Mouse (Mus musculus) midbrain, embryonic 14.5 days (tissue): ENCODE measurements around the gene Pms1. TPM values are rescaled to one million over a fixed set of nuclear protein-coding genes. Genes with fewer than 3 reads are reported as not detected.

Experiments used
- ATAC-seq: fragments of 200-750 bp; cut with Nextera tagmentation; 2 replicates; pipeline ENCODE4 v1.8.0; 2017; ENCODE audit warnings: moderate number of reproducible peaks, moderate library complexity; ENCODE audit not compliant: low FRiP score, low TSS enrichment
- DNase-seq: peaks from one replicate; pipeline ENCODE4 v3.0.0-alpha.2; 2015
- H3K27ac ChIP-seq: fragments of 300-500 bp; sonication (generic); replicated peaks from 2 replicates; pipeline ENCODE4 v1.5.1; 2014; ENCODE audit warnings: mild to moderate bottlenecking, low read depth, low read length, moderate library complexity
- H3K27me3 ChIP-seq: fragments of 300-500 bp; sonication (generic); 2 replicates; pipeline ENCODE4 v1.6.1; 2014; ENCODE audit warnings: low read length, control low read depth, mixed read lengths; ENCODE audit not compliant: control insufficient read depth, insufficient read depth
- H3K36me3 ChIP-seq: fragments of 300-500 bp; sonication (generic); 2 replicates; pipeline ENCODE4 v1.6.1; 2014; ENCODE audit warnings: low read length, control low read depth; ENCODE audit not compliant: control insufficient read depth, insufficient read depth
- H3K4me1 ChIP-seq: fragments of 300-500 bp; sonication (generic); 2 replicates; pipeline ENCODE4 v1.6.1; 2014; ENCODE audit warnings: mild to moderate bottlenecking, antibody characterized with exemption, low read length, control low read depth; ENCODE audit not compliant: control insufficient read depth, insufficient read depth
- H3K4me2 ChIP-seq: fragments of 300-500 bp; sonication (generic); 2 replicates; pipeline ENCODE4 v1.6.1; 2014; ENCODE audit warnings: mild to moderate bottlenecking, low read length, moderate library complexity
- H3K4me3 ChIP-seq: fragments of 300-500 bp; sonication (generic); replicated peaks from 2 replicates; pipeline ENCODE4 v1.5.1; 2014; ENCODE audit warnings: low read depth, low read length
- H3K9ac ChIP-seq: fragments of 300-500 bp; sonication (generic); replicated peaks from 2 replicates; pipeline ENCODE4 v1.6.1; 2014; ENCODE audit warnings: mild to moderate bottlenecking, low read length, moderate library complexity
- H3K9me3 ChIP-seq: fragments of 300-500 bp; sonication (generic); 2 replicates; pipeline ENCODE4 v1.6.1; 2016; ENCODE audit warnings: low read length, control low read depth, mixed read lengths; ENCODE audit not compliant: control insufficient read depth
- WGBS: fragments of 180-500 bp; shearing (Covaris S2); extraction: QIAGEN DNeasy Blood & Tissue Kit; methylation state at CpG from one replicate; pipeline ENCODE4 v1.1.7; 2014; 5-methylcytosine and 5-hydroxymethylcytosine counted together
- polyA plus RNA-seq: library from polyadenylated mRNA; unstranded; fragments of >200 nt; fragmentation: Nextera tagmentation; extraction: Ambion mirVana; gene quantifications from 2 replicates; pipeline ENCODE4 v1.2.1, GENCODE M21; 2014

The Pms1 gene
- polyA plus RNA-seq, 1 experiment from 2014 or later, result 10.8 TPM

DNA sequence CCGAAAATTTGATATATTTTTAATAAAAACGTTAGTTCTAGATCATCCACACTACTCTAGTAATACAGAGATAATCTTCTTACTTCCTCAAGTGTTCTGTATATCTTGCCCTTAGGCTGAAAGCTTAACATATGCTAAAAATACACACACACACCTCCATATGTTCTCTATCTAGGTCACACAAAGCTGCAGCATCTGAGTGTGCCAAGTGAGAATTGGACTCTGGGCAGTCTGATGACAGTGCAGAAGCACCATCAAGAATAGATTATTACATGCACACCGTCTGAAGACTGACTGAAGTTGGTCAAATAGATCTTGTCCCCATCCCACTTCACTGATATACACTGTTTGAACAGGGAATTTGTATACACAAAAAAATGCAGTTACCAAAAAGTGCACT is 71.2 kb downstream of the Pms1 start:
- no peak overlapping the region for H3K4me3 ChIP-seq
- H3K9ac ChIP-seq, result no peak overlapping the region
- no peak overlapping the region for H3K27ac ChIP-seq
- H3K9me3 ChIP-seq, result no peaks in the 10 kb centered on the region
- no peak overlapping the region for H3K4me2 ChIP-seq
- WGBS, result 79% methylated on average over 3 of the region's 3 CpGs
- no peaks in the 10 kb centered on the region for H3K36me3 ChIP-seq
- no peaks in the 10 kb centered on the region for H3K4me1 ChIP-seq
- ATAC-seq, result 0 out of 2 replicates have a peak, but pooled peaks have one; percentile 31
- H3K27me3 ChIP-seq, result no peaks in the 10 kb centered on the region
- peak; percentile 5 for DNase-seq

DNA sequence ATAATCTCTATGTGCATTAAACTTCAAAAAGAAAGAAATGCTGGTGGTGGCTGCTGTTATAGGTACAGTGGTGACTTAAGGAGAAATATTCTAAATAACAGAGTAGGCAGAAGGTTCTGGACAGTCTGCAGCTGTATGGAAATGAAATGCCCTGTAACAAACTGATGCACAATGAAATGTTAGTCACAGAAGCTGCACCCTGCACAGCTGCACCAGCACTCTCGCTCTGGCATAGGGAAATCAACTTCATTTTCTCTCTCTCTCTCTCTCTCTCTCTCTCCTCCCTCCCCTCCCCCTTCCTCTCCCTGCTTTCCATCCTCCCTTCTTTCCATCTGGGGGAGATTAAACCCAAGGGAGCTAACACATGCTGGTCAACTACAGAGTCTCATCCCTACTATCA is 72.0 kb downstream of the Pms1 start:
- Histone ChIP-seq H3K4me1 (no peaks in the 10 kb centered on the region), H3K36me3 (no peaks in the 10 kb centered on the region), H3K4me3 (no peak overlapping the region), H3K9ac (no peak overlapping the region), H3K27me3 (no peaks in the 10 kb centered on the region), H3K4me2 (no peak overlapping the region), H3K9me3 (no peaks in the 10 kb centered on the region), H3K27ac (no peak overlapping the region)
- ATAC-seq (no peak), DNase-seq (no peak)
- 38% methylated on average over 1 of the region's 1 CpGs for WGBS

DNA sequence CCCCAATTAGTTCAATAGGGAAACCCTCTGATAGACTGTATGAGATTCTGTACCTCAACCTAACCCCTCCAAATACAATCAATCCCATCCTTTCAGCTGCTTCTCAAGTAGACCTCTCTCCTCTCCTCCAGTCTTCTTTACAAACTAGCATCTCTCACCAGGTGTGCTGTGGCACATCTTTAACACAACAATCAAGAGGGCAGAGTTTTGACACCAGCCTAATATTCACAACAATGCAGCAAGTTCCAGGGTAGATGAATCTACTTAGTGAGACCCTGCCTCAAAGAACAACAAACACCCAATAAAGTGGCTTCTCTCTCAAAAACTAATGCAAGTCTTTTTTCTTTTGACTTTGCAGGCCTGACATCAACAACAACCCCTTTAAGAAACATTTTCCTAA is 86.7 kb downstream of the Pms1 start:
- Histone ChIP-seq H3K36me3 (no peaks in the 10 kb centered on the region), H3K4me1 (no peaks in the 10 kb centered on the region), H3K4me3 (no peak overlapping the region), H3K9me3 (no peaks in the 10 kb centered on the region), H3K27ac (no peak overlapping the region), H3K9ac (no peak overlapping the region), H3K4me2 (no peak overlapping the region), H3K27me3 (no peaks in the 10 kb centered on the region)
- no peak for DNase-seq
- no peak for ATAC-seq

DNA sequence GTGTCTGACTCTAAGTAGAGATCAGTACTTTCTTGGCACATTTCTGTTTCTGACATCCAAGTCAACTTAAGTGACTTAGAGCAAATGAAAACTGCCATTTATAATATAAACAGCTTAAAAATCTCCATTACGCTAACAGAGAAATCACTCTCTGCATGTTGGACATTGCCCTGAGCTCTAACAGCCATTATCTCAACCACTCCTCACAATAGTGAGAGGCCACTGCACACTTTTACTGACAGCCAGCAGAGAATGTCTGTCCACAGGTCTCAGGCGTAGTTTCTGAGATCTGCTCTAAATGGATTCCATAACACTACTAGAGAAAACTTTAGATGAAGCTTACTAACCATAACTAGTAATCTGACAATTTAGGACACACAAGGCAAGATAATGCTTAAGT is 92.9 kb downstream of the Pms1 start:
- WGBS, result 99% methylated on average over 2 of the region's 2 CpGs
- Histone ChIP-seq H3K4me2 (no peak overlapping the region), H3K36me3 (no peaks in the 10 kb centered on the region), H3K4me3 (no peak overlapping the region), H3K4me1 (no peaks in the 10 kb centered on the region), H3K27me3 (no peaks in the 10 kb centered on the region), H3K9me3 (no peaks in the 10 kb centered on the region), H3K27ac (no peak overlapping the region), H3K9ac (no peak overlapping the region)
- DNase-seq, result no peak
- ATAC-seq, result no peak

DNA sequence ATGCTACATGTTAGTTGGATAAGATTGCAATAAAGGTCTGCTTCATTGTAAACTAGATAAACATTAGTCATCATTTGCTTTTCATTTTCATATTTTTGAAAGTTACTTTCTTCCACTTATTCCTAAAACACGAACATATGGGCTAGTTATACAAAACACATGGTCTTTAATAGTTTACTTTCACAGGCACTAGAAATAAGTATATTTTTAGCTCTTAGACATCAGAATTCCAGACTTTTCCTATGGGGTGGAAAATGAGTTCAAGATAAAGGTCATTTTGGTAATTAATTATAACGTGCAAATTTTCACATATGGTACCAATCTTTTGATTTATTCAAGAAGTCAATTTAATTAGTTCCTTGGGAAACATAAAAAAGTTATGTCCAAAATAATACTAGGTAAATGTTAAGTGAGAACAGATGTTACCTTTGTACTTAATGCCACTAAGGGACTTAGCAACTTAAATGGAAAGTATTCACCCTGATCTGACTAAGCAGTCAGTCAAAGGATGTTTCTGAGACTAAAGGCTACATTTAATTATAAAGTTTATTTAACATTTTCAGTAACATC is 95.1 kb downstream of the Pms1 start:
- H3K27ac ChIP-seq, result no peak overlapping the region
- H3K27me3 ChIP-seq, result no peaks in the 10 kb centered on the region
- H3K9me3 ChIP-seq, result no peaks in the 10 kb centered on the region
- H3K9ac ChIP-seq, result no peak overlapping the region
- H3K4me2 ChIP-seq, result no peak overlapping the region
- no peaks in the 10 kb centered on the region for H3K4me1 ChIP-seq
- H3K4me3 ChIP-seq, result no peak overlapping the region
- WGBS, result 92% methylated on average over 2 of the region's 2 CpGs
- no peak for ATAC-seq
- no peaks in the 10 kb centered on the region for H3K36me3 ChIP-seq
- DNase-seq, result no peak

DNA sequence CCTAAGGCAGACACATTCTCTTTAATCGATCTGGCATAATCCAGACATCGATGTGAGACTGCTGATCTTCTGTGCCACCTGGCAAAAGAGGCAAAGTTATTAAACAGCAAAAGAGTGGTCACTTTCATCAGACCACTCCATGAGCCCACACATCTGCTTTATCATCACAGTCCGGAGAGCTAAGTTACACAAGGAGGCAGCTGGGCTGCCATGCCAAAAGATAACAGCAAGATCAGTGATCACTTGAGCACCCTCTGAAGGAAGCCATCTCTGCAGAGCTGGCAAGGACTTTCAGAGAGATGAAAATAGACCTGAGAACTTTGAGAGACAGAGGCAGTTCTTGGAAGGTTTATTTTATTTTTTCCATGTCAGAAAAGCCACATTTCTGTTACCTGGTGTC is 102.3 kb downstream of the Pms1 start:
- no peaks in the 10 kb centered on the region for H3K27me3 ChIP-seq
- ATAC-seq, result no peak
- H3K36me3 ChIP-seq, result no peaks in the 10 kb centered on the region
- no peak overlapping the region for H3K4me3 ChIP-seq
- H3K27ac ChIP-seq, result no peak overlapping the region
- H3K4me1 ChIP-seq, result no peaks in the 10 kb centered on the region
- H3K4me2 ChIP-seq, result no peak overlapping the region
- no peak overlapping the region for H3K9ac ChIP-seq
- DNase-seq, result no peak
- H3K9me3 ChIP-seq, result no peaks in the 10 kb centered on the region
- 91% methylated on average over 3 of the region's 3 CpGs for WGBS

DNA sequence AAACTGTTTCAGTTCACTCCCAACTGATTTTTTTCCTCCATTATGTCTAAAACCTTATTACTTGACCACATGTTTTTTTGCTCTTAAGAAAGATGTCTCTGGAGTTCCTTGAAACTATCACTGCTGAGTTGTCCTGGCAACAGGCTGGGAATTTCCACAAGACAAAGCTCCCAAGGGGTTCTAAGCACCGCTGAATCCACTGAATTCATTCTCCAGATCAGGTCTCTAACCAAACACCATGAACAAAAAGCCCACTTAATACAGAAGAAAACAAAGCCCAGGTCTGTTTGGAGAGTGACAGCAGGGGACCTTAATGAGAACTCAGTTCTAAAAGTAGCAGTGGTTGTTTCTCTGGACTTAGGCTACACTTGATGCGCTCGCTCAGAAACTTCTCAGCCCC is 105.6 kb downstream of the Pms1 start:
- Histone ChIP-seq H3K4me3 (no peak overlapping the region), H3K4me2 (no peak overlapping the region), H3K9ac (no peak overlapping the region), H3K36me3 (no peaks in the 10 kb centered on the region), H3K27me3 (no peaks in the 10 kb centered on the region), H3K4me1 (no peaks in the 10 kb centered on the region), H3K27ac (no peak overlapping the region), H3K9me3 (no peaks in the 10 kb centered on the region)
- ATAC-seq, result no peak
- DNase-seq, result no peak
- WGBS, result 45% methylated on average over 3 of the region's 3 CpGs

DNA sequence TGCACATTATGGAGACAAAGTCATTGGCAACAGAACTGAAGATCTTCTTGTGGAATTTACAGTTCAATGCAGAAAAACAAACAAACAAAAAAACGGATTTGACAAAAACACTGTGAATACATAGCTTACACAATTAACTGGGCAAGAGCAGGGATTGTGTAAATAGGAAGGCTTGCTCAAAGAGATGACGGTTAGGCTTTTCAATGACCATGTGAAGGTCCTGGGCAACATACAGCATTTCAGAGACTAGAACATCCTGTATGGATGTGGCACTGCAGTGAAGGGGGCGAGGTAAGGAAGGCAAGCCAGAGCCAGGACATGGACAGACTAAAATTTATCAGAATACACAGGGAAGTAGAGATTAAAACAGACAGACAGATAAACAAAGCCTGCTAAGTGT is 107.2 kb downstream of the Pms1 start:
- Histone ChIP-seq H3K9ac (no peak overlapping the region), H3K27ac (no peak overlapping the region), H3K4me2 (no peak overlapping the region), H3K36me3 (no peaks in the 10 kb centered on the region), H3K9me3 (no peaks in the 10 kb centered on the region), H3K4me3 (no peak overlapping the region), H3K27me3 (no peaks in the 10 kb centered on the region), H3K4me1 (no peaks in the 10 kb centered on the region)
- 83% methylated on average over 3 of the region's 3 CpGs for WGBS
- no peak for ATAC-seq
- DNase-seq, result no peak

DNA sequence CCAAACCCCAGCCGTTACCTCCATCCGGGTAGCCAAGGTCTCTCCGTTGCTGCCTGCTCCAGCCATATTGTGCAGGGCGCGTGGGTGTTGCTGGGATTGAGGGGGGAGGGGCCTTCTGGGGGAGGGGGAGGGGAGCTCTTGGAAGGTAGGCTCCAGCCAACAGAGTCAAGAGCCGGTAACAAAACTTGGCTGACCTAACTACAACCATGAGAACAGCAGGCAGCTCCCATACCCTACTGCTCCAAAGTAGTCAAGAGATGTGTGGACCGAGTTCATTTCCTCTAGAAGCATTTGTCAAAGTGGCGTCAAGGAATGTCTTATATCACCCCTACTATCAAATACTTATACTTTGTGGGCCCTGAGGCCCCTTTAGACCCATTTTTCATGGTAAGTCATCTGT is 109.3 kb downstream of the Pms1 start, which contains the start of gene 1700019A02Rik:
1700019A02Rik (minus strand) TSS at position 101 of the 400 bp plus-strand sequence.
- Histone ChIP-seq H3K27me3 (no peaks in the 10 kb centered on the region), H3K4me2 (no peak within 1 kb of the TSS), H3K36me3 (no peaks in the 10 kb centered on the region), H3K9ac (no peak within 1 kb of the TSS), H3K4me1 (no peaks in the 10 kb centered on the region), H3K27ac (no peak within 1 kb of the TSS), H3K4me3 (no peak within 1 kb of the TSS), H3K9me3 (no peaks in the 10 kb centered on the region)
- DNase-seq, result no peak
- 96% methylated on average over 8 of the region's 8 CpGs for WGBS
- no peak; the same call in 1 of the 2 replicates for ATAC-seq
